Mouse (Mus musculus) CH12.LX (cell line): ENCODE measurements around the gene Gm9922.

Source experiments
- CTCF ChIP-seq, 2 experiments: IDR thresholded peaks in 1 of 2; conservative IDR thresholded peaks in 1 of 2; 2 replicates each; pipeline ENCODE4 v1.5.1; 2011 to 2012; ENCODE audit warnings: low read depth in 2 of 2, low read length in 2 of 2, improper control_type of control experiment in 1 of 2, inconsistent platforms in 1 of 2, mild to moderate bottlenecking in 1 of 2, moderate library complexity in 1 of 2
- ETS1 ChIP-seq: conservative IDR thresholded peaks from 2 replicates; pipeline ENCODE4 v1.6.1; 2012; ENCODE audit warnings: low read depth, mild to moderate bottlenecking, inconsistent platforms, low read length, improper control_type of control experiment, moderate library complexity
- KAT2A ChIP-seq: IDR thresholded peaks from 2 replicates; pipeline ENCODE4 v1.6.1; 2012; ENCODE audit warnings: low read length, improper control_type of control experiment, inconsistent platforms; ENCODE audit not compliant: insufficient replicate concordance
- MAZ ChIP-seq: IDR thresholded peaks from 2 replicates; pipeline ENCODE4 v1.6.1; 2012; ENCODE audit warnings: low read depth, mild to moderate bottlenecking, inconsistent platforms, low read length, improper control_type of control experiment, moderate library complexity
- MEF2A ChIP-seq: IDR thresholded peaks from 2 replicates; pipeline ENCODE4 v1.6.1; 2014; ENCODE audit warnings: low read depth, mild to moderate bottlenecking, inconsistent platforms, low read length, improper control_type of control experiment, borderline replicate concordance
- NRF1 ChIP-seq: IDR thresholded peaks from 2 replicates; pipeline ENCODE4 v1.6.1; 2014; ENCODE audit warnings: low read depth, mild to moderate bottlenecking, inconsistent platforms, low read length, improper control_type of control experiment, moderate library complexity
- POLR2A ChIP-seq: IDR thresholded peaks from 2 replicates; pipeline ENCODE4 v1.6.1; 2011; ENCODE audit warnings: low read depth, mild to moderate bottlenecking, improper control_type of control experiment, low read length
- POLR2AphosphoS2 ChIP-seq: IDR thresholded peaks from 2 replicates; pipeline ENCODE4 v1.6.1; 2011; ENCODE audit warnings: low read depth, low read length, improper control_type of control experiment
- USF2 ChIP-seq: conservative IDR thresholded peaks from 2 replicates; pipeline ENCODE4 v1.6.1; 2011; ENCODE audit warnings: low read depth, low read length, improper control_type of control experiment
- ZC3H11A ChIP-seq: IDR thresholded peaks from 2 replicates; pipeline ENCODE4 v1.6.1; 2012; ENCODE audit warnings: low read depth, mild to moderate bottlenecking, inconsistent platforms, low read length, improper control_type of control experiment

DNA sequence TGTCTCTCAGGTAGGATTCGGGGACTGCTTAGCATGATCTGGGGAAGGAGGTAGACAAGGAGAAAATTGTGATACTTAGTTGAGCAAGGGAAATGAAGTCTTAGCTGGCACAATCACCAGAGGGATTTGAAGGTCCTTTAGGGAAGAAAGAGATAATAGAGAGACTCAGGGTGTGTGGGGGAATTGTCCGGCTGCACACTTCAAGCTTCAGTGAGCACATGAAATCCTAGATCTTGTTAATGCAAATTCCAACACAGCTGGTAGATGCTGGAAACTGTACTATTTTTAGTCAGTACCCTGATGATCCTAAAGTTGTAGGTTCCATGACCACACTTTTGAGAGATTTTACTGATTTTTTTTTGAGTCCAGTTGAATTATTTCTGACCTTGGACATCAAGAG lies 15.2 kb downstream of the Gm9922 start:
- TF ChIP-seq CTCF (conservative IDR thresholded peaks at IDR 0.05 in 1 of 2, IDR thresholded peaks at IDR 0.05 in 1 of 2; ENCODE audit: low read depth in 2 of 2, low read length in 2 of 2) (no peak), KAT2A (no peak), ETS1 (no peak), ZC3H11A (no peak), POLR2AphosphoS2 (no peak), MAZ (no peak), NRF1 (no peak), POLR2A (no peak), MEF2A (no peak), USF2 (no peak)
